Mouse (Mus musculus) lung, adult 2 months (tissue): ENCODE results near the gene Iqcb1. TPM values are rescaled to one million over a fixed set of nuclear protein-coding genes. Genes with fewer than 3 reads are reported as not detected.
A peak's percentile ranks its signal among the peaks of the same experiment; 100 is the strongest.

Source experiments
- DNase-seq: peaks from one replicate; pipeline ENCODE4 v3.0.0; 2022
- H3K4me1 ChIP-seq: fragments of 200-500 bp; 2 replicates; pipeline ENCODE4 v1.6.1; 2011; ENCODE audit warnings: low read length; ENCODE audit not compliant: control insufficient read depth, insufficient read depth
- H3K4me3 ChIP-seq: fragments of 200-500 bp; replicated peaks from 2 replicates; pipeline ENCODE3; 2011; ENCODE audit warnings: low read depth, mild to moderate bottlenecking, control low read depth, low read length; ENCODE audit errors: extremely low read depth
- CTCF ChIP-seq: fragments of 200-500 bp; IDR thresholded peaks from 2 replicates; pipeline ENCODE4 v1.5.1; 2011; ENCODE audit warnings: mild to moderate bottlenecking, low read length, control low read depth; ENCODE audit not compliant: insufficient read depth
- POLR2A ChIP-seq: fragments of 200-500 bp; IDR thresholded peaks from 2 replicates; pipeline ENCODE4 v1.6.1; 2011; ENCODE audit warnings: low read depth, mild to moderate bottlenecking, control low read depth, low read length, borderline replicate concordance; ENCODE audit errors: extremely low read depth
- WGBS: fragments of 180-500 bp; shearing (Covaris S2); methylation state at CpG from one replicate; pipeline ENCODE4 v1.1.7; 2018; 5-methylcytosine and 5-hydroxymethylcytosine counted together
- polyA plus RNA-seq: library from polyadenylated mRNA; depleted of rRNA; stranded (reverse); fragments of >200 nt; gene quantifications from 2 replicates; pipeline ENCODE4 v1.2.3, GENCODE M21; 2012; rRNA removed

Iqcb1 gene
- 1.2 and 2.4 TPM in 2 replicates for polyA plus RNA-seq

GRCm38 (mm10) chr16:36828054-36828786 is at the start of gene Iqcb1:
TSS of gene Iqcb1 (plus strand) at chr16:36828385.
- TF ChIP-seq POLR2A = peak; percentile 50; the same call in 1 of the 2 replicates
- TF ChIP-seq CTCF = no peak
- peak within 1 kb of the TSS; percentile 99 for H3K4me3 ChIP-seq
- WGBS = 1% methylated on average over 64 of the region's 64 CpGs
- peaks cover 3% of the 10 kb centered on the region; the same call in 1 of the 2 replicates for H3K4me1 ChIP-seq
- peak; percentile 79 for DNase-seq

GRCm38 (mm10) chr16:36784146-36784545 is 44.0 kb upstream of the Iqcb1 start:
- 74% methylated on average over 2 of the region's 2 CpGs for WGBS
- no peak for DNase-seq
- no peak for TF ChIP-seq POLR2A
- TF ChIP-seq CTCF = no peak
- H3K4me1 ChIP-seq = no peaks in the 10 kb centered on the region
- H3K4me3 ChIP-seq = peak overlapping the region; percentile 16

- TF ChIP-seq CTCF (no peak), POLR2A (no peak)
- Histone ChIP-seq H3K4me1 (no peaks in the 10 kb centered on the region), H3K4me3 (peak within 1 kb of the TSS; percentile 56)
- WGBS = 51% methylated on average over 10 of the region's 10 CpGs
- peak; percentile 25 for DNase-seq
These were observed 43.4 kb upstream of the Iqcb1 start, which contains the start of gene Slc15a2 for GRCm38 (mm10) chr16:36784594-36785313. TSS of gene Slc15a2 (minus strand) at chr16:36784962.

- WGBS = 85% methylated on average over 7 of the region's 7 CpGs
- DNase-seq = no peak
- Histone ChIP-seq H3K4me1 (no peaks in the 10 kb centered on the region), H3K4me3 (no peak overlapping the region)
- no peak for TF ChIP-seq CTCF
- no peak for TF ChIP-seq POLR2A
These were observed 41.7 kb upstream of the Iqcb1 start for GRCm38 (mm10) chr16:36786466-36786865.

- DNase-seq = no peak
- TF ChIP-seq CTCF (no peak), POLR2A (no peak)
- H3K4me1 ChIP-seq = no peaks in the 10 kb centered on the region
- H3K4me3 ChIP-seq = no peak overlapping the region
- whole genome bisulfite sequencing = 85% methylated on average over 4 of the region's 4 CpGs
These were observed 38.0 kb upstream of the Iqcb1 start for GRCm38 (mm10) chr16:36790166-36790565.

- TF ChIP-seq POLR2A (no peak), CTCF (no peak)
- 66% methylated on average over 2 of the region's 2 CpGs for WGBS
- Histone ChIP-seq H3K4me3 (no peak overlapping the region), H3K4me1 (no peaks in the 10 kb centered on the region)
- DNase-seq = no peak
These were observed 33.2 kb upstream of the Iqcb1 start for GRCm38 (mm10) chr16:36794976-36795375.

GRCm38 (mm10) chr16:36798334-36798733 is 29.9 kb upstream of the Iqcb1 start:
- no peak for TF ChIP-seq POLR2A
- TF ChIP-seq CTCF = no peak
- no peaks in the 10 kb centered on the region for H3K4me1 ChIP-seq
- WGBS = 73% methylated on average over 2 of the region's 2 CpGs
- no peak overlapping the region for H3K4me3 ChIP-seq
- DNase-seq = no peak

GRCm38 (mm10) chr16:36802361-36802760 is 25.8 kb upstream of the Iqcb1 start:
- H3K4me1 ChIP-seq = no peaks in the 10 kb centered on the region
- 92% methylated on average over 3 of the region's 3 CpGs for WGBS
- no peak for TF ChIP-seq POLR2A
- TF ChIP-seq CTCF = peak; percentile 13; the same call in 1 of the 2 replicates
- DNase-seq = no peak
- H3K4me3 ChIP-seq = no peak overlapping the region

- TF ChIP-seq POLR2A = no peak
- no peak for TF ChIP-seq CTCF
- Histone ChIP-seq H3K4me3 (no peak overlapping the region), H3K4me1 (no peaks in the 10 kb centered on the region)
- no peak for DNase-seq
- 85% methylated on average over 3 of the region's 3 CpGs for WGBS
These were observed 19.6 kb upstream of the Iqcb1 start for GRCm38 (mm10) chr16:36808616-36809015.

GRCm38 (mm10) chr16:36813680-36814079 is 14.5 kb upstream of the Iqcb1 start:
- no peak for TF ChIP-seq CTCF
- no peak for TF ChIP-seq POLR2A
- no peak for DNase-seq
- 72% methylated on average over 3 of the region's 3 CpGs for WGBS
- Histone ChIP-seq H3K4me3 (no peak overlapping the region), H3K4me1 (no peaks in the 10 kb centered on the region)
